Mouse (Mus musculus) mesoderm, embryonic 11.5 days (tissue): ENCODE data around the gene Bloc1s5.
A peak's percentile ranks its signal among the peaks of the same experiment; 100 is the strongest.
"Not testable (repeated sequence)": the region's sequence is repeated elsewhere in the genome, so short reads cannot be mapped to it uniquely, and the experiment has no call there.

Source experiments
- DNase-seq: peaks from one replicate; pipeline ENCODE4 v3.0.0-alpha.2; 2012; ENCODE audit warnings: low read depth, low spot score

The Bloc1s5 gene

GRCm38 (mm10) chr13:38618001-38618630 is 16.8 kb downstream of the Bloc1s5 start:
- not testable (repeated sequence) for DNase-seq

- DNase-seq = no peak
Observed at GRCm38 (mm10) chr13:38616887-38617286, 18.0 kb downstream of the Bloc1s5 start.

- DNase-seq = no peak
Observed at GRCm38 (mm10) chr13:38615656-38616055, 19.3 kb downstream of the Bloc1s5 start.

- no peak for DNase-seq
Observed at GRCm38 (mm10) chr13:38614298-38614697, 20.6 kb downstream of the Bloc1s5 start.

GRCm38 (mm10) chr13:38613583-38613982 is 21.3 kb downstream of the Bloc1s5 start:
- no peak for DNase-seq

GRCm38 (mm10) chr13:38612608-38613007 is 22.3 kb downstream of the Bloc1s5 start:
- DNase-seq = no peak

GRCm38 (mm10) chr13:38612179-38612578 is 22.7 kb downstream of the Bloc1s5 start:
- no peak for DNase-seq

- DNase-seq = no peak
Observed at GRCm38 (mm10) chr13:38610336-38610735, 24.6 kb downstream of the Bloc1s5 start.

GRCm38 (mm10) chr13:38607130-38607529 is 27.8 kb downstream of the Bloc1s5 start:
- no peak for DNase-seq

- DNase-seq = no peak
Observed at GRCm38 (mm10) chr13:38605353-38605752, 29.6 kb downstream of the Bloc1s5 start.

GRCm38 (mm10) chr13:38602966-38603365 is 31.9 kb downstream of the Bloc1s5 start:
- DNase-seq = no peak

GRCm38 (mm10) chr13:38602243-38602832 is 32.6 kb downstream of the Bloc1s5 start:
- no peak for DNase-seq

GRCm38 (mm10) chr13:38600811-38601210 is 34.1 kb downstream of the Bloc1s5 start:
- no peak for DNase-seq

- DNase-seq = no peak
Observed at GRCm38 (mm10) chr13:38597076-38597475, 37.8 kb downstream of the Bloc1s5 start.

- no peak for DNase-seq
Observed at GRCm38 (mm10) chr13:38596461-38596860, 38.4 kb downstream of the Bloc1s5 start.

- DNase-seq = peak; percentile 34
Observed at GRCm38 (mm10) chr13:38593114-38593513, 41.8 kb downstream of the Bloc1s5 start.

- DNase-seq = no peak
Observed at GRCm38 (mm10) chr13:38587350-38587749, 47.6 kb downstream of the Bloc1s5 start.

- DNase-seq = no peak
Observed at GRCm38 (mm10) chr13:38586451-38586850, 48.5 kb downstream of the Bloc1s5 start.

- no peak for DNase-seq
Observed at GRCm38 (mm10) chr13:38582768-38583167, 52.1 kb downstream of the Bloc1s5 start.

- peak; percentile 33 for DNase-seq
Observed at GRCm38 (mm10) chr13:38580601-38581457, 54.1 kb downstream of the Bloc1s5 start.

GRCm38 (mm10) chr13:38579971-38580600 is 54.8 kb downstream of the Bloc1s5 start:
- no peak for DNase-seq

GRCm38 (mm10) chr13:38574668-38575067 is 60.2 kb downstream of the Bloc1s5 start:
- no peak for DNase-seq
